Mouse (Mus musculus): ENCODE data around the gene Tbxas1.
A peak's percentile ranks its signal among the peaks of the same experiment; 100 is the strongest.

Tbxas1 gene

DNA sequence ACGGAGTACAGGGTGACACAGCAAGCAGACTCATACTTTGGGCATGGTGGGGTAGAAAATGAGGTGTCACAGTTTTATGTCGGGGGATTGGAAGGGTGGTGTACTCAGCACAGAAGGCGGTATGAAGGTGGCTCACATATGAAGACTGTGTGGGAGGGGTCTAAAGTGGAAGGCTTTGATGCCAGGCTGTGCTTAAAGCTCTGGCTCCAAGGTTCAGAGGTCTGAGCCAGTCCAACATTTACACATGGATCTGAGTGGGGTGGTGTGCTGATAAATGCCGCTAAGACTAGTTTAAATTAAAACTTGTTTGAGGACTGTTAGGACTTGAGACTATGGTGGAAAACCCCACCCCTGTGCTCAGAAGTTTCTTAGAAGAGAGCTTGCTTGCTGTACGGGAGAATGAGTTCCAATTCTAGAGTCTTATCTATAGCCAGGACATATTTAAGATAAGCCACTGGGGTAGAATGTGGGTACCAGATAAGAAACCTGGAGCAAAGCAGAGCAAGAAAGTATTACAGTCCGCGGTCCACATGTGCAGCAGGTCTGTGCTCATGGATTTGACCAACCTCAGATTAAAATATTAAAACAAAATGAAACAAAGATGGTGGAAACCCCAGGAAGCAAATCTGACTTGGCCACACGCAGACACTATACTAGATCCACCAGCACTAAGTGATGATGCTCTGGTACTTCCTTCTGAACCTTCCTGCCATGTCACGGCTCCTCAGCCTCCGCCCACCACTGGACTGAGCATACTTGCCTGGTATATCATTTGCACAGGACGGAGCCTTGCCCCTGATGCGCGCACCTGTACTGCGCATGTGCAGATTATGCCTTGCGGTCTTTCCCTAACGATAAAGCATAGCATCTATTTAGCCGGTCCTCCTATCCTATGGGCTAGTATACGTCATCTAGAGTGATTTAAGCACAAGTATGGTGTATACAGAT lies 48.9 kb downstream of the Tbxas1 start:
- DNase-seq = no peak

DNA sequence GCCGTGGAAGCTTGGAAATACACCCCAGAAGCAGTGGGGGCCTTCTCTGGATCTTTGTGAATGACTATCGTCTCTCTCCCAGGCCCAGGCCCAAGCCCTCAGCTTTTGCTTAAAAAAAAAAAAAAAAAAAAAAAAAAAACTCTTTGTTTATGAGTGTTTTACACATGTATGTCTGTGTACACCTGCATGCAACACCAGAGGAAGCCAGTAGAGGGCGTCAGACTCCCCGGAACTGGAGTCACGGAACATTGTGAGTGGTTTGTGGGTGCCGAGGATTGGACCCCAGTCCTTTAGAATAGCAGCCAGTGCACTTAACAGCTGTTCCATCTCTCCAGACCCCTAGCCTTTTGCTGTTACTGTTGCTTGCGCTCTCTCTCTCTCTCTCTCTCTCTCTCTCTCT lies 50.5 kb downstream of the Tbxas1 start:
- peak; percentile 21 to 44 for DNase-seq

DNA sequence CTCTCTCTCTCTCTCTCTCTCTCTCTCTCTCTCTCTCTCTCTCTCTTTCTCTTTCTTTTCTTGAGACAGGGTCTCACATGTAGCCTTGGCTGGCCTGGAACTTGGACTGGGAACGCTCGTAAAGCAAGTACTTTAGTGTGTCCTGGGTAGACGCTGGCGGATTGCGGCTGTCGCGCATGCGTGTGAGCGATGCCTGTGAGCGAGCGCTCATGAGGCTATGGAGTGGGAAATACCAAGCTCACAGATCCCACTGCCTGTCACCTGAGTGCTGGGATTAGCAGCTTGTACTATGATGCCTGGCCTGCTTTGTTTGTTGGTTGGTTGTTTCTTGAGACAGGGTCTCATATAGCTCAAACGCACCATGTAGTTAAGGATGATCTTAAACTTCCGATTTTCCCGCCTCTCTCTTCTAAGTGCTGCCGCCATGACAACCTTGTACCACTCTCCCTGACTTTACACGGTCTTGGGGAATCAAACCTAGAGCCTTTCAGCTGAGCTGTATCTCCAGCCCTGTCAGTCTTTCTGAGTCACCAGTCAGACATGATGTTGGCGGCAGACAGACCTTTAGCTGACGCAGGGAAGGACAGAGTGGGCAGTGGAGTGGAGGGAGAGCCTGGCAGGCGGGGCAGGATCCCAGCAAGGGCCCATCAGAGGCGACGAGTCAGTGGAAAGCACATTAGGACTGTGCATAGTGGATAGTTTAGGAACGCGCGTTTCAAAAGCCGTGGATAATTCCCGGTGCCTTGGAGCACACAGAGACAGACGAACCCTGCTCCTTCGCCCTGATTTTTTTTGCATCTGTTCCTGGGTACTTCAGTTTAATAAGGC lies 51.1 kb downstream of the Tbxas1 start:
- peak; percentile 25 to 38 for DNase-seq

GRCm38 (mm10) chr6:38926963-38927361 lies 51.8 kb downstream of the Tbxas1 start:
- DNase-seq = no peak

DNA sequence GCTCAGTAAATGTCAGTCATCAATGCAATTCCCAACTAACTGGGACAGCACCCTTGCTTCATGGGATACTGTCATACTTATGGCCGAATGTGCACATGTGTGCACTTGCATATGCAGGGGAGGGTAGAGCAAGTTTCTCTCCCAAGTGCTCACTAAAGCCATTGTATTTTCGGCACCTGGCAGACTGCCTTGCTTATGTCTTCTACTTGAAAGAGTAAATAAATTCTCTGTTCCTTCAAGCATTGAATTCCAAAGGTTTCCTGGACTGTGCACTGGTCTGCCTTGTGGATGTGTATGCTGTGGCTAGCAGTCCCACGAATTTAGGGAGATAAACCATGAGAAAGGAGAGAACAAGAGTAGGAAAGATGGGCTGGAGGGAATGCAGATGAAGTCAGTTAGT lies 53.3 kb downstream of the Tbxas1 start:
- DNase-seq = no peak

GRCm38 (mm10) chr6:38936009-38936408 lies 60.8 kb downstream of the Tbxas1 start:
- no peak for DNase-seq

DNA sequence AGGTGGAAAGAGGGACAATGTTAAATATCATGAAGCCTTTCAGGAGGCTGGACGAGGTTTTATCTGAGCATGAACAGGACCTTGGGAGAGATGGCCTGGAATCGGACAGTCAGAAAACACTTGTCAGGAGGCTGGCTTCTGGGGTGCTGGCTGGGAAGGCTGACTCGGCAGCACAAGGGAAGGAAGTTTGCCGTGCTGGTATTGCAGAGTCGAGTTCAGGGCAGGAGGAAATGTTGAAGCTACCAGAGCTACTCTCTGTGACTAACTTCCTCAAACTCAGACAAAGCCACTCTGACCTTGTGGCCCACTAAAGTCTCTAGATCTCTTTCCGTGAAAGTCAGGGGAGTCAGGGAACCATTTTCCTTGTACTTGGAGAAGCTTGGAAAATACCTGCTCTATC lies 63.2 kb downstream of the Tbxas1 start:
- no peak for DNase-seq

GRCm38 (mm10) chr6:38939096-38939495 lies 63.9 kb downstream of the Tbxas1 start:
- no peak for DNase-seq

DNA sequence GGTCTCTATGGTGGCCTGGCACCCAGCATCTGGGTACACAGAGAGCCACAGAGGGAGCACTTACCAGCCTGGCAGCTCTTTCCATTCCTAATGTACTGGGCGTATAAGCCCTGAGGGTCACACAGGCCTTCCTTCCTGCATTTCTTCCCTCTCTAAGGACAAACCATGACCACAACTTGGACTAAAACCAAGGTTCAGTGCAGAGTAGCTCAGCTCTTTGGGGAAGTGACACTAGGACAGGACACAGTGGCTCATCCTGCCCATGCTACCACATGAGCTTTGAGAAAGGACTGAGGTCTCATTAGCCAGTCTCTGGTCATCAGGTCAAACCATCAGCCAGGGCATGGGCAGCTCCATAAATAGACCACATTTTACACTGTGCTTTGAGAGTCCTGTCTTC lies 65.8 kb downstream of the Tbxas1 start:
- DNase-seq = no peak

DNA sequence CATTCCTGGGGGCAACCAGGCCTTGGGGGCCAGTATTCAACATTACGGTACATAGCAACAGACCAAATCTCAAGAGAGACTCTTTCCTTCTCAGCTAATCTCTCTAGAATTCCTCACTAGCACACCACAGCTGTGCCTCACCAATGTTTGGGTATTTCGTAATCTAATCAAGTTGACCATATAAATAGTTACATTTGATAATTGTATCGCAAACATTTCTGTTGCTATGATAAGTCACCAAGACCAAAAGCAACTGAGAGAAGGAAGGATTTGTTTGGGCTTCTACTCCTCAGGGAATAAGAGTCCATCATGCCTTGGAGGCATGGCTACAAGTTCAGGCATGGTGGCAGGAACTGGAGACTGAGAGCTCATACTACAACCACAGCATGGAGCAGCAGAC lies 67.6 kb downstream of the Tbxas1 start:
- no peak for DNase-seq

GRCm38 (mm10) chr6:38944392-38944791 lies 69.2 kb downstream of the Tbxas1 start:
- no peak for DNase-seq

DNA sequence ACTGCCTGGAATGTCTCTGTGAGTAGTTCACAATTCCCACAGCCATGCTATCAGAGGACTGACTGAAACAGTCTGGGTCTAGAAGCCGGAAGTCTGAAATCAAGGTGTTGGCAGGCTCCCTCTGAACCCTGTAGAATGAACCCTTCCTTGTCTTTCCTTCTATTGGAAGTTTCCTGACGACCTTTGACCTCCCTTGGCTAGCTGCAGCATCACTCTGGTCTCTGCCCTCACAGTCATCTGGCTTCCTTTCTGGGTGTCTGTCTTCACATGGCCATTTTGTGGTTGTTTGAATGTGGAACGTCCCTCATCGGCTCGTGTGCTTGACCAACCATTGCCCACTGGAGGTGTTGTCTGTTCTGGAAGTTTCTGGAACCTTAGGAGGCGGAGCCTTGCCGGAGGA lies 69.6 kb downstream of the Tbxas1 start:
- DNase-seq = no peak

- no peak for DNase-seq
Measured at GRCm38 (mm10) chr6:38945681-38946080, 70.5 kb downstream of the Tbxas1 start.

DNA sequence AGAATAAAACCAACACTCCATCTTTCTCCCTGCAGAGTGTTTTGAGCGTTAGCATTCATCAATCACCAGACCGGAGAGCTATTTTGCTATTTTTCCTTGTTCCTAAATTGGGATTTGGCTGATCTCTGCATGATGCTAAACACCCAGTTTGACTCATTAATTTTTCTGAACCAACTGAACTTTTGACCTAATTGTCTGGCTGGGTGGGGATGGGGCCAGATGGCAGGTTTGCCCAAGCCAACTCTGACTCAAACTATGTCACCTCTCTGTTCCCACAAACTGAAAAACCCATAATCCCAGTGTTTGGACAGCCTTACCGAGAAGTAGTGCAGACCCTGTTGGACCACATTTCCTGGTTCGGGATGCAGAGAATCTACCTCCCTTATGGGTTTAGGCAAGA lies 72.1 kb downstream of the Tbxas1 start:
- peak; percentile 27 to 30 for DNase-seq

DNA sequence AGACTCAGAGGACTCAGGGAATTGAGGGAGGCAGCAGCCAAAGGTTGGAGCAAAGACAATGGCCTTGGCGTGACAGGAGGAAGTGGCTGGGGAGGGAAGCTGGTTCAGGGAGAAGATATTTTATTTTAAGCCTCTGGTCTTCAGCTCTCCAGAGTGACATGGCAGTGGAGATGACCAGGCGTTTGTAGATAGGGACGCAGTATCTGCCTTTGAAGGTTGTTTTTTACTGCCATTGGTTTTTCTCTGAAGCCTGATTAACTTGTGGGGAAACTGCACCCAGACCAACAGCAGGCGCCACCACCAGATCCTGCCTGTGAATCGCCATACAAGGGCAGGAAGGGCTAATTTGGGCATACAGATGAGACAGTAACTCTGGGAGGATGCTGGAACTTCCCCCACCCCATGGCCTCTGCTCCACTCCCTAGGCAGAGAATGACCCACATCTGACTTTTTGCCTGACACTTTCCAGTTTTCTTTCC lies 74.5 kb downstream of the Tbxas1 start:
- no peak for DNase-seq

- no peak for DNase-seq
Measured at GRCm38 (mm10) chr6:38950341-38950740, 75.1 kb downstream of the Tbxas1 start.

GRCm38 (mm10) chr6:38950838-38951237 lies 75.6 kb downstream of the Tbxas1 start:
- DNase-seq = no peak

GRCm38 (mm10) chr6:38956641-38957040 lies 81.4 kb downstream of the Tbxas1 start:
- DNase-seq = no peak

GRCm38 (mm10) chr6:38957246-38957645 lies 82.0 kb downstream of the Tbxas1 start:
- DNase-seq = no peak

DNA sequence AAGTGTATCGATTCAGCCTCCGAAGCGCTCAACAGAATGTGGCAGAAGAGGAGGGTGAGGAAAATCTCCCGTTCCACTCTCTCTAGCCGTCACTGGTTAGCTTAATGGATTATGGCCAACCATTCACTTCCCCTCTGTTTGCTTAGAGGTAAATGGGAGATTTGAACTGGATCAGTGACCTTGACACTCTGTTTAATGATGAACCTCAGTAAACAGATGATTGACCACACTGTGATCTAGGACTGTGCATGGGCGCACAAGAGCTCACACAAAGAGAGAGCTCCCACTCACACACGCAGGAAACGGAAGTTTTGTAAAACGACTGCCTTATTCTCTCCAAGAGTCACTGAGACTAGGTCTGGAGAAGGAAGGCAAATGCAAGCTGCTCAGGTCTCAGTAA lies 84.3 kb downstream of the Tbxas1 start:
- no peak for DNase-seq

GRCm38 (mm10) chr6:38960367-38960766 lies 85.2 kb downstream of the Tbxas1 start:
- DNase-seq = peak; percentile 56 to 69

- peak; percentile 53 to 56 for DNase-seq
Measured at GRCm38 (mm10) chr6:38960791-38961426, 85.7 kb downstream of the Tbxas1 start.

DNA sequence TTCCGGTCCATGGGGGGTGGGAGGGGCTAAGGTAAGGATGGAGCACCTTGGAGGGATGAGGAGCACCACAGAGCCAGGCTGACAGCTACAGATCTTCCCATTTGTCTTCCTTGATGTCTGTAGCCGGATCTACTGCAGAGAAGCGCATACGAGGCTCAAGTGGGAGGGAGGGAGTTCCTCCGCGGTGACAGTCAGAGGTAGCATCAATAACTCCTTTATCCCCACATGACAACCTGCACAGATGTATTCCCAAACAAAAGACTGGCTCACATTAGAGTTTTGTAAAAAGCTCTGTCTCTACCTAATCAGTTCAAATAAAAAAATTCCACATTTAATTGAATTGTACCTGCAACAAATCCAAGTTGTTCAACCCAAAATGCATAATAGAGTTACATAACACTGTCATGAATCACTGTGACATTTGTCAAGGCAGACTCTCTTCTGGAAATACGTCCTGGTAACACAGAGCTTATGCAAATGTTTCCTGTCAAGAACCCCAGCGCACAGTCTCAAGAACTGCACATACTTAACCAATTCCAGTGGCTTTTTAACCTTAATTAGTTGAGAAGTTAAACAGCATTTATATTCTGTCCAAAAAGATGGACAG lies 86.3 kb downstream of the Tbxas1 start:
- DNase-seq = no peak

All from cerebellum, postnatal 10 days (tissue).